Mouse (Mus musculus) urinary bladder, adult 18-20 months (tissue): ENCODE results near the gene Sh2d4b.
A peak's percentile ranks its signal among the peaks of the same experiment; 100 is the strongest.

Experiments used
- DNase-seq, 2 experiments: peaks; one replicate each; pipeline ENCODE4 v3.0.0; 2022; ENCODE audit warnings: low spot score in 2 of 2, mixed read lengths in 2 of 2

Sh2d4b gene

DNA sequence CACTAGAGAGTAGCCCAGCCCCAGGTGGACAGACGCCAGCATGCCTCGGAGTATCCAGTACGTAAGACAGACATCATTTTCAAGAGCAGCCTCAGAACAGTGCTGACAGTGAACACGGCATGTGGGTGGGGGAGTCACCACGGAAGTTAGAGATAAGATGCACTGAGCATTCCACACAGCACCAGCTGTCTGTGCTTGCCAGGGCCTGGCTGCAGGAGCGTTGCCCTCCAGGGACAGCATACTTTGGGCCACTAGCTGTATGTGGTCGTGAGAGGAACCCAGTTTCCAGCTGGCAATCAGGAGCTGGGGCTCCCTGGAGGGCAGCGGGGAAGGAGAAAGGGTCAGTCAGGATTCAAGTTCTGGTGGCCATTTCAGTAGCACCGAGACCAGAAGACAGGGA, 13.7 kb upstream of the Sh2d4b start:
- DNase-seq: no peak

DNA sequence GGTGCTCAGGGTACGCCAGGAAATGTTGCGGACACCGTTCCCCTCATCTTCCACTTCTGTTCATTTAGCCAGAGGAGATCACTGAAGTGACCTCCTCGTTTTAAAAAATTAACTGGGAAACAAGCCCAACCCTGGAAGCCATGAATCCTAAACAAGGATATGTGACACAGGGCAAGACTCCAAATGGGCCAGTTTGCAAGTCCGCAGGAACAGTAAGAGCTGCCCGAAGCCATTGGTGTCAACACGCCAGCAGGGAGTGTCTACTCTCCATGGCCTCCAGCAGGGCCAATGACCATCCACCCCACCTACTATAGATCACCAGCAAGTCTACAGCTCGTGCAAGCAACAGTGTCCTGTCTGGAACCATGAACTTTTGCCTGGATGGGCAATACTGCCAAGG, 12.7 kb upstream of the Sh2d4b start:
- no peak for DNase-seq

DNA sequence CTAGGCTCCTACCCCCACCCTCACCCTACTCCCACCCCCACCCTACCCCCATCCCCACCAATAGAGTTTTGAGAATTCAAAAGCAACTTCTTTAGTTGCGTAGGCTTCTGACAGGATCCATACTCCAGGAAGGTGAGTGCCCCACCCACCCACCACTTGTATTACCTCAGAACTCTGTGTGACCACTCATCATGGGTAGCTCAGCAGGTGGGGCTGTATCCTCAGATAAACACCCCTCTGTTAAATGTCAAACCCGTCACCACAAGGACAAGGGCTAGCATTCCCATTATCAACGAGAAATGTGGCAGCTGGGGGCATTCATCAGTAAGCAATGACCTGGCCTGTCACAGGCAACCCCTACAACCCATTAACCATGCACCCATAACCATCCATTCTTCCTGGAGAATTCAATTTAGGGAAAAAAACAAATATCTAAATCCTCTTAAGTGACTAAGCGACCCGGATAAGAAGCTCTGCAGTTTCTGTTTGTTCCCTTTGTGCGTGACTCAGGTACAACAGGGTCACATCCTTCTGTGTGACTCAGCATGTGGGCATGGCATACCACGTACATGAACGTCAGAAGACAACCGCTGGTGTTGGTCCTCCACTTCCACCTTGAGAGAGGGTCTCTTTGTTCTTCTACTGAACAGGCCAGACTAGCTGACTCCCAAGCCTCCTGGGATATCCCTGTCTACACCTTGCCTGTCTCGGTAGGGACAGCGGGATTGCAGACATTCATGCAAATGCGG, 9.4 kb upstream of the Sh2d4b start:
- DNase-seq: no peak

DNA sequence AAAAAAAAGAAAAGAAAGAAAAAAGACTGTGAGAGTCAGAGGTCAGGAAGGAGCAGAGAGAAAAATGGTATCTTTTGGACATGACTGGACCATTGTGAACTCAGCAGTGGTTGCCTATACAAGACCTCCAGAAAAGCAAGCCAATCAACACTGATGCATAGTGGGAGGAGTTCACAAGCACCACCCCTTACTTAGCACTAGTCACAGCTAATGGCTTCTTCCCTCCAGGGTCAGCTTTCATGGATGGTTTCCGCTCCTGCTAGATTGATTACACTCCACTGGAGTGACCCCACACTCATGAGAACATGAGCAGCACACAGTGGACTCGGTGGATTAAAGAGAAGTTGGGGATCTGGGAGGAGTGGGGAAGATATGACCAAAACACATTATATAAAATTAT, 7.2 kb upstream of the Sh2d4b start:
- DNase-seq: no peak

DNA sequence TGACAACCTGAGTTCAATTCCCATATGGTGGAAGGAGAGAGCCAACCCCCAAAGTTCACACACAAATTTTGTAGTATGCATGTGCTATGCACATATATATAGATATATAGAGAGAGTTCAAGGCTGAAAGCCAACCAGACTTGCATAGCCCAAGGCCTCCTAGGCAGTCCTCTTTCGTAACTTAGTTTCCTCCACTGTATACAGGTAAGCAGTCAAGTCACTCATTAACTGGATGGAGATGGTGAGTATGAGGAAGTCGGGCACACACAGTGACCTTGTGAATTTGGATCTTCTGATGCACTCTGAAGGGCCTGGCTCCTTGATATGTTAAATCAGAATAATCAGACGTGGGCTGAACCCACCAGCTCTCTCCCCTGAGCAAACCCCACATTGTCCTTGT, 4.8 kb upstream of the Sh2d4b start:
- no peak for DNase-seq

DNA sequence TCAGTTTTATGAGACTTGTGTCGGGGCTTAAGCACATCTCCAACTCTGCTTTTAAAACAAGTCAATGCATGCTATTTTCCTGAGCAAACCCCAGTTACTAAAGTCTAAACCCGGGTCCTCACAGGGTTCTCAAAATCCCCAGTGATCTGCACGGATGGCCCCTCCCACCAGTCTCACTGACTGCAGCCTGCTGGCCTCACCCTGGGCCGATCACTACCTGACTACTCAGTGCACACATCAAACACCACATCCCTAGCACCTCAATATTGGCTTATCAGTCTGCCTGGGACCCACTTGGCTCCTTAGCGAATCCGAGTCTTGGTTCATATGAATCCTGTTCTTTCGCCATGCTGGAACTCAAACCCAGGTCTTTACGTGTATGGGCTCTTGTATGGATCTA, 2.6 kb upstream of the Sh2d4b start:
- DNase-seq: no peak

DNA sequence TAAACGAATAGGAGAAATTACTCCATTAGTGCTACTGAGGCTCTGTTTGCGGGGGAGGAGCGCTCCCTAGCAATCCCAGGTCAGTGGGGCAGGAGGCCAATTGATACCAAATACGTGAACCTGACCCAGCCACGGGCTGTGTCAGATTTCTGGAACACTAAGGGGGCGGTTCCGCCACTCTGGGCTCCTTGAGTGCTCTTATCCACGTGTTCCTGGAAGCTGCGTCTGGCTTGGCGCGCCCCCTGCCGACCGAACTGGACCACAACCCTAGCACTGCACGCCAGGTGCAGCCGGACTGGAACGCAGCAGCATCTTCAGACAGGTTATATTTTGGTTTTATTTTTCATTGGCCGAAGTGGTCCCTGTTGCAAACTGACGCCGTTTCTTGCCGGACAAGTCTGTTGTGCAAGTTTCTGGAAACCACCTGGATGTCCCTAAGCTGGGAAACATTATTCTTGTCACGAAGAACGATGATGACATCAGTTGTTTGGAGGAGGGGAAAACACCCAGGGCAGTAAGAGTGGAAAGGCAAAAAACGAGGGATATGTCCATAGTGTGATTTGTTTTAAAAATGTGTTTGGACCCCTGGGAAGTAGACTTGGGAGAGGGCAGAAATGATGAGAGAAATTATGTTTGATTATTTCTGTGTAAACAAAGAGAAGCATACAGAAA, 1.6 kb upstream of the Sh2d4b start:
- DNase-seq: peak; percentile 72 to 76

DNA sequence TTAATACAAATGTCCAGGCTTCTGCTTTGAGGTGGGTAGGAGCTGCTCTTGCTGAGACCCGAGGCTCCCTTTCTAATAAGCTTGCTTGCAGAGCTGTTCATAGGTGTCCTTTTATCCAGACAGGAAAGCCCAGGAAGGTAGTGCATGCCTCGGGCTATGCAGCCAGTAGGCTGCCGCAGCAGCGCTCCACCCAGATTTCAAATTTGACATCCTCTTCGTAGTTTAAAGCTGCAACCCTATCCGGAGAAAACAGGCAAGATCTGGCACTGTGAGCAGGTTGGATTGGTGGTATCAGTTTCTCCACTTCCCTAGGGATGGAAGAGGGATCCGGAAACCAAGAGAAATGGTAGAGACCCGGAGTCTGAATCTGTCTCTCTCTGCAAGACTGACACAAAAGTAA, 818 bp upstream of the Sh2d4b start:
- no peak for DNase-seq

DNA sequence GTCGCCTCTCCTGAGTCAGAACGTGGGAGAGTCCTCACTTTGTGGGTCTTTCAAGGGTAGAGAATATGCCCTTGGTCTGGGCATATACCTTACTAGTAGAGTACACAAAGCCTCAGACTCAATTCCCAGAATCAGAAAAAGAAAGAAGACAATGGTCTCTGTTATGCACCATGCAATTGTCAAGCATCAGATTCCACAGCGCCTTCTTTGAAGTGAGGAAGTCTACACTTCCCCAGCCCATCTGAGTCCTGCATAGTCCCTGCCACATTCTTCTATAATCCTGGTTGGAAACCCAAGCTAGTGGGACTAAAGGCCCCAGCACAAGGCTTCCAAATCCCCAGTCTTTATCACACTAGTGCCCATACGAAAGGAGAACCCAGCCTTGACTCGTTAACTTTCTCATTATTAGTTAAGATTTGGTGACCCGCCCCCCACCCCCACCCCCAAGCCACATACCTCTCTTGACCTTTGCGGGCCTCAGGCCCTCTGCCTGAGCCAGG, 690 bp downstream of the Sh2d4b start:
- no peak for DNase-seq

DNA sequence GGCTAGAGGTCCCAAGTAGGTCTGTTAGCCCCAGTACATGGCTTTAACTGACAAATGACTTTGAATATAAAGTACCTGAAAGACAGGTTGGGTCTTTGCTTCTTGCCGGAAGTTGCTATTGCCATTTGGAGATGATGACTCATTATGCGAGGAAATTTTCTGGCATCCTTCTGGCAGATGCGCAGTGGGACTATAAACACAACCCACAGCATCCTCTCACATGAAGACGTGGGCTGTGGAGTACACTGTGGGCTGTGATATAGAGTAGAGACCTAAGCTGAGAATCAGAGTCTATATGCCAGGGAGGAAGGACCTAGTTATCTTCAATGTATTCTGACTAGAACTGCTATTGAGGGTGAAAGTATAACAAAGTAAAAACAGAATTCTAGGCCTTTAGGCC, 1.6 kb downstream of the Sh2d4b start:
- no peak for DNase-seq

DNA sequence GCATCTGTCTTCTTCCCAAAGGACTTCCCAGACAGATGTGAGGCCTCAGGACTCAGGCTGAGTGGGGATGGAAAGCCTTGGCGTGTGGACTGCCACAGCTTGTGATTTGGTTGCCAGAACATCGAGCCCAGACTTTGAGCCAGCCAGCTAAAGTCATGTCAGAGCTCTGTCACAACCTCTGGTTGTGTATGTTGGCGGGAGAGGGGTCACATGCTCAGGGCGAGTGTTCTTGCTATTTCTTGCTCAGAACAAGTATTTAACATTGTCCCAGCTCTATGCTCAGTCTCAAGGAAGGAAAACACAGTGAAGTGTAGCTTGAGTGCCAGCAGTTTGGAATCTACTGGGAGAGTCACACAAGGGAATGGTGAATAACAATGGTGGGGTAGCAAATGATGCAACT, 3.4 kb downstream of the Sh2d4b start:
- DNase-seq: no peak

DNA sequence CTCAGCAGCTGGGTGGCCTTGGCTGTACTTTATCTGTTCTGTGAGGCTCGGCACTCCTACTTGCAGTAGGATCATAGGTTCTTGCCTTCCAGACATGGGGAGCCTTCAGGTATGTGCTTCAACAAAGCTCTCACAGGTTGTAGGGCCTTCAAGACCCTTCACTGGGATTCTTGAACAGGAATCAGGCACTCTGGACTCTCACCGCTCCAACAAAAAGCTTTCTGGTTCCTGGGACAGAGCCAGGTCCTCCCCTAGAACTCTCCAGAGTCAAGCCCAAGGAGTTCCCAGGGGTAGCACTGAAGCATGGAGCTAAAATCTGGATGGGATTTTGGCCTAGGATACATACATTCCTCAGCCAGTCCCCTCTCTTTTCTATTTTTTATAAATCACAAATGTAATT, 3.9 kb downstream of the Sh2d4b start:
- DNase-seq: no peak

DNA sequence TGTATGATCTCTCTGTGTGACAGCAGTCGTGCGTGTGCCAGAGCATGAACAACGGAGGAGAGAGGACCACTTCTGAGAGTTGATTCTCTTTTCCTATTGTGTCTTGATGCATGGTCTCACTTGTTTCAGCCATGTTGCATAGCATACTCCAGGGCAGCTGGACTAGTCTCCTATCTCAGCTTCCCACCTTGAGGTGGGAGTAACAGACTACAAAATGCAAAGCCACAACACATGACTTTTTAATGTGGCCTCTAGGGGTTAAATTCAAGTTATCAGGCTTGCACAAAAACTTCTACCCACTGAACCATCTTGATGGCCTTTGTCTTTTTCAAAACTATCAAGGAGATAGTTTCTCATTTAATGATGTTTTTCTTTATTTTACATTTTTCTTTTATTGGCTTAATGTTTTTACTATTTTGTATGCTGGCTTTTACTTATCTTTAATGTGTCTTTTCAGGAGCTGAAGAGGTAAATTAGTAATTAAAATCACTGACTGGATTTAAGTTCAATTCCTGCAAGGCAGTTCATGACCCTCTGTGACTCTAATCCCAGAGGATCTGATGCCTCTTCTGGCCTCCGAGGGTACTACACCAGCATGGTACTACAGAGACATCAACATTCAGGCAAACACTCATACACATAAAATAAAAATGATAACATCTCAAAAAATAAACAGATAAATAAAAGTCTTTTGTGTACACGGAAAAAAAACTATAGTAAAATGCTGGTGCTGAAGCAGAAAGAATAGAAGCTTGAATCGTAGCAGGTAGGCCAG, 6.5 kb downstream of the Sh2d4b start:
- no peak for DNase-seq

DNA sequence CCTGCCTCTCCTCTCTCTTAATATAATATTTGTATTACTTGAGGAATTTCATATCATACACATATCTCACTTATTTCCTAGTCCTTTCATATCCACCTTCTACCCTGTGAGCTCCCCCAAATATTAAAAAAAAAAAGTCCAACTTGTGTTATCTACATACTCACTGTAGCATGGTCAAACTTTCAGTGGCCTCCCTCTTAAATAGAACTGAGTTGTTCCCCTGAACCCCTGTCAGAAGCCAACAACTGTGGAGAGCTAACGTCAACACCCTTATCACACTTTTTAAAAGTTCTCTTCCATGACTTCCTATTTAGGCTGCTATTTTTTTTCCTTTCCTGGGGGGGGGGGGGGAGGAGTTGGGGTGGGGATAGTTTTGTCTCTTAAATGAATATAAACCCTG, 7.3 kb downstream of the Sh2d4b start:
- no peak for DNase-seq

DNA sequence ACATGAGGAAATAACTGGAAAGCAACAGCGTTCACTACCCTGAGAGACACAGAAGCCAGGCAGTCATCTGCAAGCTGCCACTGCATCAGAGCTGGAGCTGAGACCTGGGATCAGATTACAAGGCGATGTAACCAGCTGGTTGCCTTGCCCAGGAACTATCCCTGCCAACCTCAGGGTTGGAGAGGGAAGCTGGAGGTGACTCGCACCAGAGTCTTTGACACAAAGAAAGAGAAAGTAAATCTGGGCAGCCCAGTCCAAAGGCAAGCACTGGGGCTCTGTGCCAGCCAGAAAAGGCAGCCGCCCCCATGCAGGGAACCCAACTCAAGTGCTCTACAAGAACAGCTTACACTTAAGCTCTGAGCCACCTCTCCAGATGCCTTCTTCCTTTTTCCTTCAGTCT, 7.8 kb downstream of the Sh2d4b start:
- no peak for DNase-seq

DNA sequence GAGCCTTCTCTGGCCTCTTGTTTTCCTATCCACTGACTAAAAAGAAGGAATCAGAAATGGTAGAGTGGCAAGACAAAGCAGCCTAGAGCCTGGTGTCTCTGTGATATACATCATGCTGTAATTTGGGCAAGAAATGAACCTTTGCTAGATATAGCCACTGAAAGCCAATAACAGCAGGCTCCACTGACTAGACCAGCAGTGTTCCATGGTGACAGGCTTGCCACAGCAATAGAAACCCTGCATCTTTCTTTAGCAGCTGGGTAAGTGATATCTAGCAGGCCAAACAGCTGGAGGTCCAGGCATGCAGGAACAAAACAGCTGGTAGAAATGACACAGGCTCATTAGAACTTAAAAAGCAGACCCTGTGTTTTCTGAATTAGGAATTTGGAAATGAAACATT, 18.5 kb downstream of the Sh2d4b start:
- DNase-seq: no peak

DNA sequence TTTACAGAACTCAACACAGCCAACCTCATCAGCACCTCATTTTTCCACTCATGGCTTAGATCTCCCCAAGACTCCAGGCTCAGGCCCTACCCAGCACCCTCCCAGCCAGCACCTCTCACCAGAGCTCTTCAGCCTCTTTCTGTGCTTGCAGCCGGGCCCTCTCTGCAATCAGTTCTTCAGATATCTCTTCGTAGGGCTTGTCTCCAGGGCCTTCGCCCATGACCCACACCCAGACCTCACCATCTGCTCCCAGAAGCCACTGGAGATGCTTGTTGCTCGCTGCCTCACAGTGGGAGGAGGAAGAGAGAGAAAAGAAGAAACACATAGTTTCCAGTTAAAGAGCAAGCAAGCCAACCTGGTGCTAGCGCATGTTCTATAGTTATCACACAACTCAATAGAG, 19.1 kb downstream of the Sh2d4b start:
- DNase-seq: no peak

DNA sequence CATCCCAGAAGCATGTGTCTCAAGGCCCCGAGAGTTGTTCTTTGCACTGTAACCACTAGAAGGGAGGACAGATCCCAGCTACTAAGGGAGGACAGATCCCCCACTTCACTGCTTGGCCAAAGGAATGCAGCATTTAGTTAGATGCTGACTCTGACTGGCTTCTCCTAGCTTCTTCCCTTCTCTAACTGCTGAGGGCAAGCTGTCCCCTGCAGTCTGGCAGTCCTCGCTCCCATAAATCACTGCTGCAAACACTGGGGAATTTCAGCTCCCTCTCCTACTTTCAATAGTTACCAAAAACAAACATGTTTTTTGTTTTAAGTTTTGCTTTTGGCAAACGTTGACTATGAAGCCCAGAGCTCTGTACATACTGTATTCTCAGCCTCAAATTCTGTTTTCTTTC, 22.5 kb downstream of the Sh2d4b start:
- DNase-seq: no peak

DNA sequence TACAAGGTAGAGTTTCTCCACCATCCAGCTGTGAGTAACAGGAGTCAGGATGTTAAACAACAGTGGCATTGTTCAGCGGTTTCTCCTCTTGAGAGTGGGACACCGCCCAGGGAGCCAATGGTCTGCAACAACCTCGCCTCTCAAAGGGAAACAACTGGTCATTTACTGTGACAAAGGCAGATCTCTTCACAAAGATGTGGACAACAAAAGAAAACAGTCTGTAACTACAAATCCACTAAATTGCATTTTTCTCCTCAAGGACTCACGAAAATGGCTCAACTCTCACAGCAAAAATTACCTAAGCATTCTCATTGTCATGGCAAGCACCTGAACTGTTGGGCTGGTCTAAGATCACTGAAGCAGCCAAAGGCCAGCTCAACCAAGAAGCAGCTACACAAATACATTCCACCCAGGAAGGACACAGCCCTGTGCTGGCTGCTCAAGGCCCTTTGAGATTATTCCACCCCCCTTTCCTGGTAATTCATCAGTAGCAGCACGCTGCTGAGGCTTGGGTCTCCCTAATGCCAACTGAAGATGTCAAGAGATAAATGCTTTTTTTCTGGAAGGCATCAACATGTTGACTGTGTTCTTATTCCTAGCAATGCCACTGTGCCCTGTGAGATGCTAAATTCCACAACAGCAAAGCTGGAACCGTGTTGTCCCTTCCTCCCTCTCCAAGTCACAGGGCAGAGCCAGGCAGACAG, 28.1 kb downstream of the Sh2d4b start:
- no peak for DNase-seq

DNA sequence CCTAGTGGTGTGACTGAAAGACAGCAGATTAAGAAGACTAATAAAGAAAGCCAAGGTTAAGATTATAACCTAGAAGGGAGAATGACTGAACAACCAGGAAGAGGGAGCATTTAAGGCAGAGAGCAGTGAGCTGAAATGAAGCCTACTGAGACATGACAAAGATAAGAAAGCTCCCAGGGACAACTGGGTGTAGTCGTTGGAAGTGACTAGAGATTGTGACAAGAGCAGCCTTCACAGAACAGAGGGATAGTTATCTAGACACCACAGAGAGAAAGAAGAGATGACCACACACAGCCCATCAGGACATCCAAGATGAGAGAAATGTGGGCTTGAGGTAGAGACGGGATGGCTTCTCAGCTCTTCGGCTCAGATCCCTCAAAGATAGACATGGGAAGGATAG, 29.4 kb downstream of the Sh2d4b start:
- no peak for DNase-seq

DNA sequence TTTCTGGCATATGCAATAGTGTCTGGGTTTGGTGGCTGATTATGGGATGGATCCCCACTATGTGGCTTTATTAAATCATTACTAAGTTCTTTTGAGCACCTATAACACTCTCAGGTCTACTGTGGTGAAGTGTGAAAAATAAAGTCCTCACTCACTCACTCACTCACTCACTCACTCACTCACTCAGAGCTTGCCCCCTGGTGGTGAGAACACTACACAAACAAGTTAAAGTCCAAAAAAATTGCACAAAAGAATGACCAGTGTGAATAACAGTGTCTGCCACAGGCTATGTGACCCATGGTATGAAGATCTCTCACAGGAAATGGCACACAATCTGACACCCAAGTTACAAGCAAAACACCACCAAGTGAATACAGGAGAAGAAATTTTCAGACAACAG, 30.0 kb downstream of the Sh2d4b start:
- no peak for DNase-seq

DNA sequence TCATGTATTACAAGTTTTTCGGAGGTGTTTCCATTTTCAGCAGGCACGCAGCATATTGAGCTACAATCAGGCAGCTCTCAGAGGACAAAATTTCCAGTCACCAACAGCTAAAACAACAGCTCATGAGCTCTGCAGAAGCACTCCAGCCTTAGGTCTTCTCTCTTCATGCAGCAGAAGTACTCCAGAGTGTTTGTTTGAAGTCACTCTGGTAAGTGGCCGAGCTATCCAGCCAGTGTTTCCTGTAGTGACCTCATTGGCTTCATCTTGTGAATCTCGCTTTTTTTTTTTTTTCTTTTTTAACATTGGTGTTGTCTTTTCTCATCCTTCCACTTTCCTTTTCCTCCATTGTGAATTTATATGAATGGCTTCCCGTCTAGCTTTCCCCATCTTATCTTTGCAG, 40.1 kb downstream of the Sh2d4b start:
- DNase-seq: no peak
